Mouse (Mus musculus): Measurements from ENCODE around the gene Pde1c.

The Pde1c gene

DNA sequence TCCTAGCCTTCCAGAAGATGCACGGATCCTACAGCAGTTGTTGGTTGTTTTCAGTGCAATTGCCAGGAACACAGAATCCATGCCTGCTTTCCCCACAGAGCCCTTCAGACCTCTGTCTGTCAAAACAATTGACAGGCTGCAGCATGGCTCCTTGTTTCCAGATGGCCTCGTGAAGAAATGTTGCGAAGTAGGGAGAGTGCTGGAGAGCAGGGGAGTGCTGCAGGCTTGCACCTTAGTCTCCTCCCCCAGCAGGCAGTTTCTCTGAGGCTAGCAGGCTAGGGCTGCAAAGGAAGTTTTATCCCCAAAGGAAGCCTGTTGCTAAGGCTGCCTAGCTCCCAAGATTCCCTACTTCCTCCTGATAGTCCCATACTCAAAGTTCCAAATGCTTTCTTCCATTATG lies 246.1 kb downstream of the Pde1c start:
- peak; percentile 4 for DNase-seq

DNA sequence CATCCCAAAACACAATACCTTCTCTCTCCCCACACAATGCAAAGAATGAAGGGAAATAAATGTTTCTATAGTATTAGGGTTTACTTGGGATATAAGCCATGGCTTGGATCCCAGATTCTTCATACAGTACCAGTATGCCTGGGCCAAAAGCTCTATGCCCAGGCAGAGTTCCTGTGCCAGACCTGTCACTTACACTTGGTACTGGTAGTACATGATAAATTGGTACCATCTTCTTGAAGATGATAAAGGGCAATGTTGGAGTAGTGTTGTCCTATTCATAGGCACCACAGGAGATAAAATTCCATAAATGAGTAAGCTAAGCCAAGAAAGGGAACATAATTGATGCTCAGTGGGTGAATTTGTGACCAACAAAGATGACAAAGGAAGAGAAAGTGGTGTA lies 258.6 kb downstream of the Pde1c start:
- DNase-seq = no peak

DNA sequence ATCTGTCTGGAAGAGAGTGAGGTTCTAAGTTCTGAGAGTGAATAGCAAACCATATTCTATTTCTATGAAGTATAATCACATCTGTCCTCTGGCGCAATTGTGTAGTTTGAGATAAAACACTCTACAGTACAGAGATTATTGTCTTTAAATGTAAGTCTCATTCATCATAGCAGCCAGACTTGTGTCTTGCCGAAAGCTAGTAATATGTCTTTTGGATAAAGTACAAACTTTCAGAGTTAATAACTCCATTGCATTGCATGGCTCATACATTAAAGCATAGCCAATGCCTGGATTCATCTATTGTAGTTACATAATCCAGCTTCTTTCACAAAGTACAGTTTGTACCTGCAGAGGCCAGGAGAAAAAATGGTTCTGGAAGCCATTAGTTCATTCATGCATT lies 262.8 kb downstream of the Pde1c start:
- no peak for DNase-seq

DNA sequence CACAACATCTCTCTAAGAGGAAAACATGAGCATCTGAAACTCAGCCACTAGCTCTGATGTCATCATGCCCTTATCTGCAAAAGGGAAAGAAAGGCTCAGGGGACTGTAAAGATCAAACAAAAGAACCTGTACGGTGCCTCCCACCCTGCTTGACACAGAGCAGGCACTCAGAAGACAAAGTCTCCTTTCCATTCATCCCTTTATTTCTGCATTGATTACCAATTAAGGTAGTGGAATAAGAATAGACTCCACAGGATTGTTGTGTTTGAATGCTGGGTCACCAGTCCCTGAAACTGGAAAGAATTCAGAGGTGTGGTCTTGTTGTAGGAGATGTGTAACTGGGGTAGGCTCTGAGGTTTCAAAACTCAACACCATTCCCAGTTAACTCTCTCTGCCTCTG lies 276.7 kb downstream of the Pde1c start:
- no peak for DNase-seq

DNA sequence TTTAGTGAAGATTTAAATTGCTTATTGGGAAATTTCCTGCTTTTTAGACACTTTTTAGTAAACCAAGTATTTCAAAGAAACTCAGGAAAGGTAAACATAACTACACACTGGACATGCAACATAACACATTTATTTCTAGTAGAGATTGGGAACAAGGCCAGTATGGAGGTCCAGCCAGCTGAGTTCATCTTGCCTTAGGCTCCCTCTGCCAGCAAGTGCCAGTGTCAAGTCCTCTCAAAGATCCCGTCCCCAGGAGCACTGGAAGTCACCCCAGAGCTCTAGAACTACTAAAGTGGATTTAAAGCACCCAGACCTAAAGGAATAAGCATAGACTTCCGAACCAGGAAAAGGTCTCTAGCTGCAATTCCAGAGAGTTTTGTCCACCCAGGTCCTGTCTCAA lies 279.6 kb downstream of the Pde1c start:
- no peak for DNase-seq

DNA sequence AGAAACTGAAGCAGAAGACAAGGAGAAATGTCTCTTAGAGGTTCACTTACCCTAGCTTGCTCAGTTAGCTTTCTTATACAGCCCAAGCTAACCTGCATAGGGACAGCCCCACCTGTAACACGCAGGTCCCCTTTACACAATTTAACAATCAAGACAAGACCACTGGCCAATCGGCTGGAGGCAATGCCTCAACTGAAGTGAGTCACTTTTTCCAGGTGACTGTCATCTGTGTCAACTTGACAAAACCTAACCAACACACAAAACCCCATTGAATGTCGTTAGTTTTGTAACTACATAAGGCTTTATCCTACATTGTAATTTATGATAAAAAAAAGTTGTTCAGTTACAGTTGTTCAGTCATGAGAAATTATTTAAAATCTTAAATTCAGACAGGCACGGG lies 284.1 kb downstream of the Pde1c start:
- DNase-seq = no peak

DNA sequence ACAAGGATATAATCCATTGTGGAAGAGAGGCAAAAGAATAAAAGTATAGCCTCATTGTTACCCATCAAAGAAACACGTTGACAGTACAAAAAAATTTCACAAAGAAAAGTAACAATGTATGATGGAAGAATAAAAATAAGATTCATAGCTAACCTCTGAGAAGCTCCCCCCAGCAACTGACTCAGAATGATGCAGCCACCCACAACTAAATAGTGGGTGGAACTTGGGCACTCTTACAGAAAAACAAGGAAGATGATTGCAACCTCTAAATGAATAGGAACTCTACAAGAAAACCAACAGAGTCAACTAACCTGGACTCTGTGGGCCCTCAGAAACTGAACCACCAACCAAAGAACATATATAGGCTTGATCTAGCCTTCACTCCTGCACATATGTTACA lies 293.4 kb downstream of the Pde1c start:
- no peak for DNase-seq

DNA sequence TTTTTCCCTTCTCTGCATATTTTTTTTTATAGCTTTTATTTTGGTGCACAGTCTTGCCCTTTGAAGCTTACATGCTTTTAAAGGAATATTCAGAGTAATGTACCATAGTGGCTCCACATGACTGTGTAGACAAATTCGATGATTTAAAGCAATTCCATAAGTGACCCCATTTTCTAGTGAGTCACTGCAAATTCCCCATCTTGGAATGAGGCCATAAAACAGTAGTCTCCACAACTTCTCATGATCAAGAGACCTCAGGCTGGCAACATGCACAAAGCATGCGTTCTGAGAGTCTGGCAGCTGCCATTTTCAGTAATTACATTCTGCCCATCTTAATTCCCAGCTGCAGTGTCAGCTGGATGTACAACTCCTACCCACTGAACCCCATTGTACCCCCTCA lies 297.2 kb downstream of the Pde1c start:
- DNase-seq = no peak

DNA sequence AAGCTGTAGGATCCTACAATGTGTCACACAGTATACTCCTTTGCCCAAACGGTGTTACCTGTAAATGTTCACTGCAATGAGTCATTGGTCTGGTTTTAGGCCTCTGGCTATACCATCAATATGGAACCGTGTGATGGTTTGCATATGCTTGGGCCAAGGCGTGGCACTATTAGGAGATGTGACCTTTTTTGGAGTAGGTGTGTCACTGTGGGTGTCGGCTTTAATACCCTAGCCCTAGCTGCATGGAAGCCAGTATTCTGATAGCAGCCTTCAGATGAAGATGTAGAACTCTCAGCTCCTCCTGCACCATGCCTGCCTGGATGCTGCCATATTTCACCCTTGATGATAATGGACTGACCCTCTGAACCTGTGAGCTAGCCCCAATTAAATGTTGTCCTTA lies 304.4 kb downstream of the Pde1c start:
- no peak for DNase-seq

DNA sequence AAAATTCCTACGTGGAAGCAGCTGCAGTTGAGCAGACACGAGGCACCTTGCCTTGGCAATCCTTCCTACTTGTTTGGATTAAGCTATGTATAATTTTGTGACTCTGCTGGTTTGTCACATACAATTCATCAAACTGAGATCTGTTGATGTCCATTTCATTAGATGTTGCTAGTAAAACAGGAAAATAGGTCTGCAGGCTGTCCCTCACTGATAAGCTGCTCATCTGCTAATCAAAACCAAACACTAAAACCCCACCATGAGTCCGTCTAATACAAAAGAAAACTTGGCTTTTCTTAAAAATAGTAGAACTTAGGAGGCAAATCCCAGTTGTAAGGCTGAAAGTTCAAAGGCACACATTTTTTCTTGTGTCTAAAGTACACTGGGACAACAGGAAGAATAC lies 308.8 kb downstream of the Pde1c start:
- DNase-seq = no peak

DNA sequence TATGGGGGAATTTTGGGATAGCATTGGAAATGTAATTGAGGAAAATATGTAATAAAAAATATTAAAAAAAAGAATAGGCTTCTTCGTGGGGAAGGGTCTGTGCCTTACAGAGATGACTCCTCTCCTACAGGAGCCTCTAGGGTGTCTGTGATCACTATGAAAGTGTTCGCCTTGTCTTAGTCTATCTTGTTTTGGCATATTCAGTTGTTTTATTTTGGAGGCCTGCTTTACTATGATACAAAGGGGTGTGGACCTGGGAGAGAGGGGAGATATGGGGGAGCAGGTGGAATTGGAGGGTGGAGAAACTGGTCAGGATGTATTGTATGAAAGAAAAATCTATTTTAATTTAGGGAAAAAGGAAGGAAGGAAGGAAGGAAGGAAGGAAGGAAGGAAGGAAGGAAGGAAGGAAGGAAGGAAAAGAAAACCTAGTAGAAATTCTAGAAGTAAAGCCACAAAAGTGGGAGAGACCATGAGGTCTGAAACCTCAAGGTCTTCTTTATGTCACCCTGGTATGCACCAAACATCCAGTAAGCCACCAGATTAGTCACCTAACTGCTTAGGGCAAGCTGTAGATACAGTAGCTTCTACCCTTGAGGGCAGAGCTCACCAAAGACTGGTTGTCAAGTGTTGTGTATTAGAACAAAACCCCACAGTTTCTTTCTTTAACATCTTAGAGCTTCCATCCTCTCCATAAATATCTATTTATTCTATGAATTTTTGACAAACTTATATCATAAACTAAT lies 311.2 kb downstream of the Pde1c start:
- no peak for DNase-seq

DNA sequence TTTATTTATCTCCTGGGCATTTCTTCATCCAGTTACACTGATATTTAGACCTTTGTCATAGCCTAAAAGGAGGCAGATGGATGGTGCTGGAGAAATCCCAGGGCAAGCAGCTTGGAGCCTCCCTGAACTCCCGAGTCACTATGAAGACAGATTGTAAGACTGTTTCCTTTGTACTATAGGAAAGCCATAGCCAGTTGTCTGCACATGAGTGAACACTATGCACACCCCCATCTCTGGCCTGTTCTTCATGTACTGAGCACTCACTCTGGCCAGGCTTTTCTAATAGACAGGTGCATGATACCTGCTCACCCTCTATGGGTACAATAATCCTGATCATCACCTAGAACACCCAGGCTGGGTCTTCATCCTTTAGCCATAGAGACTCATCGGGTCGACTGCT lies 318.8 kb downstream of the Pde1c start:
- no peak for DNase-seq

DNA sequence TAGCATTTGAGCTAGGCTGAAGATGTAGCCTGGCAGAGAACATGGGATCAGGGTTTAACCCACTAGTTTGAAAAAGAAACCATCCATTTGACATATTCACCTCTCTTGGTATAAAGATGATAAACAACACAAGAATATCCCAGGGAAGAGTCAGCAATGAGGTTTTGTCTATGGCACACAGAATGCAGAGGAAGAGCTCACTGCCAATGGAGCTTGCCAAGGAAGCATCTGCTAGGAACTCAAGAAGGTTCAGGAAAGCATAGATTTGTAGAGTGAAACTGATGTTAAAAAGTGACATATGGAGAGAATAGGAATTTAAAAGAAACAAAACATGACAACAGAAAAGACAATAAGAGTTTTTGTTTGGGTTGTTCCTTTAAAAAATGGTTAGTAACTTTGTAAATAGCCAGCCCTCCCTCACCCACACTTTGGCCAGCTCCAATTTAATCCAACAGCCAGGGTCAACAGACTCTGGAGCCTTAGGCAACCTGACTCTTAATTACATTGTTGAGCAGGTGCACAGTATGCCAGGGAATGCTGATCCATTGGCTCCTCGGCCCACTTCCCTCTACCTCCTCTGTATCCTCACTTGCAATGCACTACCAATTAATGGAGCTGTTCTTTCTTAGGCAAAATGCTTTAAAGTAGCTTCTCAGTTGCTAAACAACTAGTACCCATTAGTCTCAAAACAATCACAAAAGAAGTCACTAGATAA lies 377.3 kb downstream of the Pde1c start:
- DNase-seq = no peak

DNA sequence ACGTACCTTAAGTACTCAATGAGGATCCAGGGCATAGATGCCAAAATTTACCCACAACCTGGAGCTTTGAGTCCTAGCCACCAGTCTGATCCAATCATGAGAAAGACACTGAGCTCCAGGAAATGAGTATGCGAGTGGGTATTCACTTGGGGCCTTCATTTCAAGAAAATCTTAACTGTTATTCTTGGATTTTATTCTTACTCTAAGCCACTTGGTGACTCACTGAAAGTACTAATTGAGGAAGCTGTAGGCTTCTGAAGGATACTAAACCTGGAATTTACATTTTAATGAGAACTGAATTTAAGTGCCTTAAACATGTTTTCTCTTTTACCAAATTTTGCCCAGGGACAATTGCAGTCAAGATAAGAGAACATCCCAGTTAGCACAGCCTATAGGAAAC lies 392.4 kb downstream of the Pde1c start:
- DNase-seq = no peak

DNA sequence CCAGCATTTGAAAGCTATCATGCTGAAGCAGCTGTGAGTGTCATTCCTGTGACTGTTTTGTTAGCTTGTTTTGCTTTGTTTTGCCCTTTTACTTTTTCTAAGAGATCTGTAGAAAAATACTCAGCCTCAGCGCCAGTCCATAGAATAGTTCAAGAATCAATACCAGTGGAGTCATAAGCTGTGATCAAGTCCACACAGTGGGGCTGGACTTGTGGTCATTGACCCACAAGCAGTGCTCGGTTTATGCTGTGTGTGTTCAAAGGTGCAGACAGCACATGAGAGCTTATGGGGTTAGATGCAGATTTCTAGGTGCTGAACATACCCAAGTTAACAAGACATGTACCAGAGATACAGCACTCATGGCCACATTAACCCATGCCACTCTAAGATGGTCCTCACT lies 396.7 kb downstream of the Pde1c start:
- no peak for DNase-seq

DNA sequence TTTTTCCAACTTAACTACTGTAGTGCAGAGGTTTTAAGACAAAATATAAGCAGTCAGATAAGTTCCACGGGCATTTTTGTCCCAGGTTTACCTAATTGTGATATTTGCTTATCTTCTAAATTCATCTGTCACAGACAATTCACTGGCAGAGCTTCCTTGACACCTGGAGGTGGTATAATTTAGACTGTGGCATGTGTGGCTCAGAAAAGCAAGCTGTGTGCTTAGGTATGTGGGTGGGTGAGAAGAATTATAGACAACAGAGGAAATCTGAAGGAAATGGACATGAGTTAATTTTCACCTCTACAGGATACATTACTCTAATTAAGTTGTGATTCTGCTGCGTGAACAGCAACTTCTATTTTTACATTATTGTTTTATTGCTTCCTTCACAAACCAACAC lies 400.2 kb downstream of the Pde1c start:
- DNase-seq = no peak

DNA sequence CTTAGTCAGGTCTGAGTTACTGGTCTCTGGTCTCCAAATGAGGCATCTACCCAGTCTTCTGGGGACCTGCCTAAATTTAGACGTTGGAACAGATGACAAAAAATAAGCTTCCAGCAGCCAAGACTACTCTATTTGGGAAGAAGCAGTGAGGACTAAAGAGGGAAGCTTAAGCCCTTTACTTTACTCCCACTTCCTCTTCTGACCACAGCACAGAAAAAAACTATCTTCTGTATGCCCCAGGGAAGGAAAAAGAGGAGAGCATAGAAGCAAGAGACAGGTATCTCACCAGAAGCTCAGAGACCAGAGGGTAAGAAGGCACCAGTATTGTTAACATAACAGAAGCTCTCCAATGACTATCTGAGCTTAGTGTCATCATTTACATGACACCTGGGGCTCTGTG lies 410.7 kb downstream of the Pde1c start:
- no peak for DNase-seq

DNA sequence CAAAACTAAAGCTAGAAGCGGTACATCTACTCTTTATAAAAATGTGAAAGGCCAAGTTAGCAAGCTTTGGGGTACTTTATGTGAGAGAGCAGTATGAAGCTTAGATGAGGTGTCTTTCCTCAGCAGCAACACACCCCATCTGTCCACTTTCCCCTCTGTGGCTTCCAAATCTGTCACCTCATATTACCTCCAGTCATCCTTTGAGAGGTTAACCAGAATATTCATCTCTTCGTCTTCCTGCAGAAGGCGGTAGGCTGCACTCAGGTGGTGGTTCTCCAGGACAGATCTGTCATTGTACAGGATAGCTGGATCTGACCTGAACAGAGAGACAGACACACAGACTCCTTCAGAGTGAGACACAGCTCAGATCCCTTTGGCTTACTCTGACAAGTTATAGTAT lies 412.1 kb downstream of the Pde1c start:
- DNase-seq = no peak

DNA sequence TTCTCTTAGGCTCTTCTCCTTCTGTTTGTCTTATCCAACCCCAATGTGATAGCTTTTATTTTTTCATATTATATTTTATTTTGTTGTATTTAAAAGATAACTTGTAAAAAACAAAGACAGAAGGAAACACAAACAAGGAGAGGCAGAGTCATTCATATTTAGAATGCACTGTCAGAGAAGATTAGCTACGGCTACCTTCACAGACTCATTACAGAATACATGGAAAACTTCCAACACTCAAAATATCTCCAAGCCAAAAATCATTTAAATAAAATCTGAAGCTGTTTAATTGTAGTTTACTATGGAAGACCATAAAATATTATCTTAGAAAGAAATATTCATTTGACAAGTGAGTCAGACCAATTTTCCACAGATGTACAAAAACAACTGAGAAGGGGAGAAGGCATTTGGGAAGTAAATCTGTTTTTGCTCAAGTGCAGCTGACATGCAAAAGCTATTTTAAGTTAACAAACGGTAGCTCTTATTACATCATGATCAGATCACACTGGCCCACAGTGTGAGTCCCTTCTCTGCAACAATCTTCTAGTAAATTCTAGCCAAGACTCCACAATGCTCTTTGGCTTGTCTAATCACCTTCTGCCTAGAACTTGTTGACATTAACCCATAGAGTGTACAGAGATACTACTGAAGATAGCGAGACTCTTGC lies 438.3 kb downstream of the Pde1c start:
- no peak for DNase-seq

DNA sequence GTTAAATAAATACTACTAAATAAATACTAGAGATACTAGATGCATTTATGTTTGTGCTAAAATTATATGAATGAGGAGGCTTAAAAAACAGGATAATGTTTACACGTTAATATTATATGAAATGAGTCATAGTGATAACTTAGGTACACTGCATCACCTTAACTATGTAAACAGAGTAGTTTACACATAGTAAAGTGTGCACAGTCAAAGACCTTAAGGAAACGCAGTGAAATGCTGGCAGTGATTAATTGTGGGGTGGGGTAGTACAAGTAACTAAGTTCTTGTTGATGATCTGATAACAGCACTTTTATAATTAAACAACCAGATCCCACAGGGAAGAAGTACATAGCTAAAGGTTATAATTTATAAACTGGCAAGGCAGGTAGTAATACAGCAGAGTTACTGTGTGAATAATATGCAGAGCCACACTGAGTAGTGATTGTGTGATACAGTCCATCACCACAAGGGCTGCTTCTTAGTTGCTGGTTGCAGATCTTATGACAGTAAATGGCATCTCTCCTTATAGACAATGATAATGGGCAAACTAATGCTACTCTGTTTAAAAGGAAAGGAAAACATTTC lies 469.3 kb downstream of the Pde1c start:
- DNase-seq = no peak

DNA sequence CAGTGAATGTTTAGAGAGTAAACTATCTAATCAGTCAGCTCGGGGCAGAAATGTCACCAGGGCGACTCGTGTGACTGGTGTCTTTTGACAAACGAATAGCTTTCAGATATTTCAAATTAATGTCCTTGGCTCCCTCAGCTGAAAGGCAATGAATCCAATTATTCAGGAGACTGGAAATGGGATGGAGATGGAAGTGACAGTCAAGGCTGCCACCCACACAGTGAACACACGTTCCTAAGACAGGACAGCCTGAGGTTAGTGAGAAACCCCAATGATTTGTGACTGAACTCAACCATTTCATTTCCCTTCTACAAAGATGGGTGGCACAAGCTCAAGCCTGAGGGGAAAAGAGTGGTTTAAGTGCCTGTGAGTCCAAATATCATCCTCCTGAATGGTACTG lies 470.5 kb downstream of the Pde1c start:
- no peak for DNase-seq

DNA sequence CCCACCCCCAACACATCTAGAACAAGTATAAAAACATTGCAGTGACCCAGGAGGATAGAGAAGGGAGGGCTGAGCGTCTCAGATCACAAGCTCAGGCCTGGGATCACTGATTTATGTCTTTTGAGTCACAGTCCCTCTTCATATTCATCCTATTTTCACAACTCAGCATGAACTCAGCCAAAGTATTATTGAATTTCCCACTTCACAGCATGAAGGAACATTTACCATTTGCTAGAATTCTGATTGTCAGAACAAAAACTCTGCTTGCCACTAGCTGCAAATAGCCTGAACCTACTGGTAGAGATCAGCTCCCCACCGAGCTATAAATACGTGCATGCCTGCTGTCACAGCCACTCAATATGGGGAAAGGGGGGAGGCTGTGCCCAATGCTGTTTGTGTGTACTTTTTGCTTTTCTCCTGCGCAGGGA lies 492.5 kb downstream of the Pde1c start:
- DNase-seq = no peak

DNA sequence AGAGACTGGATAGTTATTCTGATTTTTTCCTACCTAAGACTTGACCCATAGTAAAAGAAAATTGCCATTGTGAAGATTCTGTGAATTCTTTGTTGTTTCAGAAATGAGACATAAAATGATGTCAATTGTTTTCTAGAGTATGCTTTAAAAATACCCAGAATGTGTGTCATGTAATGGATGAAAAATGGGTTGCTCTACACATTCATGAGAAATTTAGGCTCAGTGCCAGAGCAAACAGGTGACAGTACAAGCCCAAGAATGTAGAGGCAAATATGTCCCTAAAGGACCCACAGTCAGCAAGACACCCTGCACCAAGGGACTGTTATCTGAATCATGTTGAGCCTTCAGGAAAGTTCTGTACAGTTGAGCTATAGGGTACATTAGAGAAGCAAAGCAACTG lies 500.4 kb downstream of the Pde1c start:
- no peak for DNase-seq

All from liver (tissue).